Mouse (Mus musculus): ENCODE measurements around the gene Suz12. TPM values are rescaled to one million over a fixed set of nuclear protein-coding genes. Genes with fewer than 3 reads are reported as not detected.

The Suz12 gene
- 15.8 TPM in 2 replicates for polyA plus RNA-seq (2015; fragmentation: Nextera tagmentation; extraction: Ambion mirVana)

- under 1% methylated on average over 67 of the region's 74 CpGs for WGBS
- H3K4me2 ChIP-seq: peak within 1 kb of the TSS; percentile 85
- H3K36me3 ChIP-seq: peaks cover 7% of the 10 kb centered on the region
- H3K4me1 ChIP-seq (replicated peaks): peaks cover 8% of the 10 kb centered on the region
- peak within 1 kb of the TSS; percentile 84 for H3K9ac ChIP-seq
- H3K9me3 ChIP-seq: no peaks in the 10 kb centered on the region
- ATAC-seq (ENCODE audit: low read depth): peak; percentile 98
- no peaks in the 10 kb centered on the region for H3K27me3 ChIP-seq
- peak within 1 kb of the TSS; percentile 98 for H3K27ac ChIP-seq (replicated peaks)
- peak within 1 kb of the TSS; percentile 97 for H3K4me3 ChIP-seq
These were observed at the start of gene Suz12 for GRCm38 (mm10) chr11:79992592-79993355. Gene Suz12 (plus strand): TSS chr11:79993106.

GRCm38 (mm10) chr11:79943136-79943535, 49.8 kb upstream of the Suz12 start:
- Histone ChIP-seq H3K27ac (replicated peaks) (no peak overlapping the region), H3K4me1 (replicated peaks) (no peaks in the 10 kb centered on the region), H3K4me2 (no peak overlapping the region), H3K9me3 (no peaks in the 10 kb centered on the region), H3K36me3 (peaks cover 88% of the 10 kb centered on the region), H3K9ac (no peak overlapping the region), H3K27me3 (no peaks in the 10 kb centered on the region), H3K4me3 (no peak overlapping the region)
- ATAC-seq (ENCODE audit: low read depth): no peak
- WGBS: 89% methylated on average over 8 of the region's 8 CpGs

- no peak overlapping the region for H3K9ac ChIP-seq
- 90% methylated on average over 7 of the region's 7 CpGs for WGBS
- no peak overlapping the region for H3K4me3 ChIP-seq
- H3K4me2 ChIP-seq: no peak overlapping the region
- H3K27ac ChIP-seq (replicated peaks): no peak overlapping the region
- H3K9me3 ChIP-seq: no peaks in the 10 kb centered on the region
- ATAC-seq (ENCODE audit: low read depth): no peak
- H3K27me3 ChIP-seq: no peaks in the 10 kb centered on the region
- no peaks in the 10 kb centered on the region for H3K4me1 ChIP-seq (replicated peaks)
- peaks cover 89% of the 10 kb centered on the region for H3K36me3 ChIP-seq
These were observed 49.3 kb upstream of the Suz12 start for GRCm38 (mm10) chr11:79943601-79944000.

- H3K4me2 ChIP-seq: no peak overlapping the region
- no peak overlapping the region for H3K9ac ChIP-seq
- H3K4me3 ChIP-seq: no peak overlapping the region
- 95% methylated on average over 3 of the region's 3 CpGs for WGBS
- peaks cover 87% of the 10 kb centered on the region for H3K36me3 ChIP-seq
- no peak overlapping the region for H3K27ac ChIP-seq (replicated peaks)
- no peaks in the 10 kb centered on the region for H3K27me3 ChIP-seq
- no peak for ATAC-seq (ENCODE audit: low read depth)
- no peaks in the 10 kb centered on the region for H3K9me3 ChIP-seq
- no peaks in the 10 kb centered on the region for H3K4me1 ChIP-seq (replicated peaks)
These were observed 45.6 kb upstream of the Suz12 start for GRCm38 (mm10) chr11:79947265-79947664.

GRCm38 (mm10) chr11:79961346-79962124, 31.4 kb upstream of the Suz12 start:
- H3K36me3 ChIP-seq: peaks cover 37% of the 10 kb centered on the region
- H3K4me1 ChIP-seq (replicated peaks): peaks cover 17% of the 10 kb centered on the region
- peak overlapping the region; percentile 73 for H3K4me2 ChIP-seq
- WGBS: 7% methylated on average over 27 of the region's 27 CpGs
- peak; percentile 48 for ATAC-seq (ENCODE audit: low read depth)
- peak overlapping the region; percentile 69 for H3K9ac ChIP-seq
- H3K27ac ChIP-seq (replicated peaks): peak overlapping the region; percentile 64; the same call in 1 of the 2 replicates
- peak overlapping the region; percentile 78 for H3K4me3 ChIP-seq
- peaks cover 5% of the 10 kb centered on the region; the same call in 1 of the 2 replicates for H3K27me3 ChIP-seq
- no peaks in the 10 kb centered on the region for H3K9me3 ChIP-seq

- Histone ChIP-seq H3K27ac (replicated peaks) (peak within 1 kb of the TSS; percentile 64; the same call in 1 of the 2 replicates), H3K9me3 (no peaks in the 10 kb centered on the region)
- WGBS: under 1% methylated on average over 46 of the region's 46 CpGs
These were observed 30.6 kb upstream of the Suz12 start, which contains the start of gene Utp6 for GRCm38 (mm10) chr11:79962125-79962876. Gene Utp6 (minus strand): TSS chr11:79962390.

GRCm38 (mm10) chr11:79962877-79963183, 30.1 kb upstream of the Suz12 start:
- ATAC-seq (ENCODE audit: low read depth): 0 out of 2 replicates have a peak, but pooled peaks have one; percentile 26
- 4% methylated on average over 9 of the region's 9 CpGs for WGBS

More at GRCm38 (mm10) chr11:79962125-79962876, 30.6 kb upstream of the Suz12 start, which contains the start of gene Utp6:
- Histone ChIP-seq H3K4me3 (peak within 1 kb of the TSS; percentile 78), H3K4me1 (replicated peaks) (peaks cover 17% of the 10 kb centered on the region), H3K36me3 (peaks cover 30% of the 10 kb centered on the region), H3K4me2 (peak within 1 kb of the TSS; percentile 73), H3K9ac (peak within 1 kb of the TSS; percentile 69), H3K27me3 (peaks cover 5% of the 10 kb centered on the region; the same call in 1 of the 2 replicates)
- peak; percentile 97 for ATAC-seq (ENCODE audit: low read depth)

GRCm38 (mm10) chr11:79963212-79963974, 29.5 kb upstream of the Suz12 start:
- H3K9me3 ChIP-seq: no peaks in the 10 kb centered on the region
- H3K9ac ChIP-seq: no peak overlapping the region
- peaks cover 17% of the 10 kb centered on the region for H3K4me1 ChIP-seq (replicated peaks)
- H3K27me3 ChIP-seq: peaks cover 5% of the 10 kb centered on the region; the same call in 1 of the 2 replicates
- ATAC-seq (ENCODE audit: low read depth): no peak
- H3K4me2 ChIP-seq: peak overlapping the region; percentile 73
- 60% methylated on average over 8 of the region's 8 CpGs for WGBS
- peak overlapping the region; percentile 78; the same call in 1 of the 2 replicates for H3K4me3 ChIP-seq
- peaks cover 19% of the 10 kb centered on the region for H3K36me3 ChIP-seq
- H3K27ac ChIP-seq (replicated peaks): no peak overlapping the region

More at GRCm38 (mm10) chr11:79962877-79963183, 30.1 kb upstream of the Suz12 start:
- Histone ChIP-seq H3K4me3 (peak overlapping the region; percentile 78), H3K4me2 (peak overlapping the region; percentile 73), H3K27me3 (peaks cover 5% of the 10 kb centered on the region; the same call in 1 of the 2 replicates), H3K4me1 (replicated peaks) (peaks cover 17% of the 10 kb centered on the region), H3K27ac (replicated peaks) (no peak overlapping the region), H3K9ac (peak overlapping the region; percentile 66), H3K9me3 (no peaks in the 10 kb centered on the region), H3K36me3 (peaks cover 24% of the 10 kb centered on the region)

GRCm38 (mm10) chr11:79965896-79966295, 27.0 kb upstream of the Suz12 start:
- no peak for ATAC-seq (ENCODE audit: low read depth)
- 42% methylated on average over 8 of the region's 8 CpGs for WGBS
- Histone ChIP-seq H3K9ac (no peak overlapping the region), H3K4me2 (no peak overlapping the region), H3K4me3 (no peak overlapping the region), H3K27me3 (peaks cover 5% of the 10 kb centered on the region; the same call in 1 of the 2 replicates), H3K9me3 (no peaks in the 10 kb centered on the region), H3K4me1 (replicated peaks) (peaks cover 14% of the 10 kb centered on the region), H3K27ac (replicated peaks) (no peak overlapping the region), H3K36me3 (no peaks in the 10 kb centered on the region)

- no peak overlapping the region for H3K4me2 ChIP-seq
- H3K4me1 ChIP-seq (replicated peaks): peaks cover 5% of the 10 kb centered on the region
- 83% methylated on average over 10 of the region's 10 CpGs for WGBS
- no peak overlapping the region for H3K9ac ChIP-seq
- no peaks in the 10 kb centered on the region for H3K36me3 ChIP-seq
- H3K27ac ChIP-seq (replicated peaks): no peak overlapping the region
- H3K27me3 ChIP-seq: peaks cover 7% of the 10 kb centered on the region
- H3K4me3 ChIP-seq: no peak overlapping the region
- no peak for ATAC-seq (ENCODE audit: low read depth)
- H3K9me3 ChIP-seq: no peaks in the 10 kb centered on the region
These were observed 25.2 kb upstream of the Suz12 start for GRCm38 (mm10) chr11:79967752-79968151.

- H3K4me3 ChIP-seq: peak overlapping the region; percentile 53
- peaks cover 27% of the 10 kb centered on the region for H3K27me3 ChIP-seq
- no peak for ATAC-seq (ENCODE audit: low read depth)
- 12% methylated on average over 8 of the region's 8 CpGs for WGBS
- H3K9me3 ChIP-seq: no peaks in the 10 kb centered on the region
- no peak overlapping the region for H3K9ac ChIP-seq
- H3K36me3 ChIP-seq: no peaks in the 10 kb centered on the region
- no peak overlapping the region for H3K27ac ChIP-seq (replicated peaks)
- H3K4me1 ChIP-seq (replicated peaks): peaks cover 15% of the 10 kb centered on the region
- H3K4me2 ChIP-seq: peak overlapping the region; percentile 90
These were observed 19.8 kb upstream of the Suz12 start for GRCm38 (mm10) chr11:79973133-79973532.
